Mouse (Mus musculus): ENCODE results near the gene Mus81.
A peak's percentile ranks its signal among the peaks of the same experiment; 100 is the strongest.

Mus81 gene

DNA sequence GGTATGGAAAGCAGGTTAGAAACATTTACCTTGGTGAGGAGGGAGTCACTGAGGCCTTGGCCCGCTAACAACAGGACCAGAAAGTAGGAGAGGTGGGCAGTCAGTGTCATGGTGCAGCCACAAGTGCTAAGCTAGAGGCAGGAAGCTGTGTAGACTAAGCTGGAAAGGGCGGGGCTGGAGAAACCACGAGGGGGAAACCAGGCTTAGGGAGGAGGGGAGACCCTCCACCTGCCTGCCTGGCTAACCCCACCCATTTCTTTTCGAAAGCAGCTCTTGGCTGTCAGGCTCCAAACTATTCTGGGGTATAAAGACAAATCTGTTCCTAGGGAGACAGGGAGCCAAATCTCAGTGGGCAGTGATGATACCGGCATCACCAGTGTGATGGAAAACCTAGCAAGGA is 19.8 kb downstream of the Mus81 start, which contains the start of gene Ctsw:
Gene Ctsw (minus strand): TSS at position 134 of the 400 bp plus-strand sequence.
- DNase-seq (ENCODE audit: low read depth): peak; percentile 47

GRCm38 (mm10) chr19:5466916-5467500 is 21.2 kb downstream of the Mus81 start:
- DNase-seq (ENCODE audit: low read depth): no peak

DNA sequence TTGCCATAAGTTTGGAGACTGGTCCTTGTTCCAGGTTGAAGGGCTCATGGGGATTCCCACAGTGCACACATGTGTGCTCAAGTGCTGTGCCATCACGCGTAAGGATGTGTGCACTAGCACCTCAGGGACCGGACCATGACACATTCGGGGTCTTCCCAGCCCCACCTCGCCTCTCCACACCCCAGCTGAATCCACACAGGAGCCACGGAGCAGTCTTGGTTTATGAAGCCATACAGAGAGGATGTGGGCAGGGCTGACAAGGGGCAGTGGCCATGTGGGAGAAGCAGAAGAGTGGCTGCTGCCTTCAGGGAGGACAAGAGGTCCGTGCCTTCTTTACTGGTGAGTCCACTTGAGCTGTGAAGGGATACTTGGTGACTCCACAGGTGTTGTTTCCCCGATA is 23.2 kb downstream of the Mus81 start:
- DNase-seq (ENCODE audit: low read depth): no peak

DNA sequence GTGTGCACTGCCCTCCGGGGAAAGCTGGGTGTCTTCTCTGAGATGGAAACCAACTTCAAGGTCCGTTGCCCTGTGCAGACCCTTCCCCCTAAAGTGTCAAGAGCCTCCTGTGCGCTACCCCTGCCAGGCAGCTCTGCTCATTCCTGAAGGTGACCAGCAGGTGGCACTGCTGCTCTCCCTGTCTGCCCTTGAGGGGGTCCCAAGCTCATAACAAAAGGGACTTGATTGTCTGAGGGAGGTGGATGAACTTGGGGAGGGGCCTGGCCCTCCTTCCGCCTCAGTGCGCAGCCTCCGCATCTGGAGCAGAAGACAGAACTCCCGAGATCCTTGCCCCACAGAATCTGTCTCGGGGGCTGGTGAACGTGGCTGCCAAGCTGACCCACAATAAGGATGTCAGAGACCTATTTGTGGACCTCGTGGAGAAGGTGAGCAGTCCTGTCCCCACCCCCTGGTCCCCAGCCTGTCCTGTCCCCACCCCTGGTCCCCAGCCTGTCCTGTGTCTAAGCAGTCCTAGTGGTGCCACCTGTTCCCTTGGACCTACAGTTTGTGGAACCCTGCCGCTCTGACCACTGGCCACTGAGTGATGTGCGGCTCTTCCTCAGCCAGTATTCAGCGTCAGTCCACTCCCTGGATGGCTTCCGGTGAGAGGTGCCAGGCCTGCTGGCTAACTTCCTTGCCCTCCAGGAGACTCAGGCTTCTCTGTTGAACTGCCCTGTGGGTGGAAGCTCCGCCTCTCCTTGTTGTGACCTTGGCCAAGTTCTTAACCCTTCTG is 24.2 kb downstream of the Mus81 start:
- peak; percentile 46 for DNase-seq (ENCODE audit: low read depth)

DNA sequence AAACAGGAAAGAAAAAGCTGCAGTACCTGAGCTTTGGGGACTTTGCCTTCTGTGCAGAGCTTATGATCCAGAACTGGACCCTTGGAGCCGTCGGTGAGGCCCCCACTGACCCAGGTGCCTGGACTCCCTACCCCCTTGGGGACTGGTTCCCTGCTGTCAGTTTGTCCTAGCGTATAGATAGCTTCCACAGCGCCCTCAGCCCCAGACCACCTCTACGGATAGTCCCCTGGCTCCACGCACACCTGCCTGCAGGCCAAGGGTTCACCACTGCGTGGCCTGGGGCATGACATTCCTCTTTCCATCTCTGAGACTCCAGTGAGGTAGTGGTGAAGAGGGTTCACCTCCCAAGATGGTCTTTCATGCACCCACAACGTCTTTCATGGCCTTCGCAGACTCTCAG is 25.0 kb downstream of the Mus81 start:
- DNase-seq (ENCODE audit: low read depth): no peak

GRCm38 (mm10) chr19:5461411-5461810 is 26.8 kb downstream of the Mus81 start:
- DNase-seq (ENCODE audit: low read depth): no peak

- peak; percentile 94 for DNase-seq (ENCODE audit: low read depth)
Observed at GRCm38 (mm10) chr19:5460465-5460911, 27.7 kb downstream of the Mus81 start, which contains the start of gene Fibp. TSS of gene Fibp (plus strand) at chr19:5460615.

GRCm38 (mm10) chr19:5459896-5460295 is 28.3 kb downstream of the Mus81 start:
- no peak for DNase-seq (ENCODE audit: low read depth)

DNA sequence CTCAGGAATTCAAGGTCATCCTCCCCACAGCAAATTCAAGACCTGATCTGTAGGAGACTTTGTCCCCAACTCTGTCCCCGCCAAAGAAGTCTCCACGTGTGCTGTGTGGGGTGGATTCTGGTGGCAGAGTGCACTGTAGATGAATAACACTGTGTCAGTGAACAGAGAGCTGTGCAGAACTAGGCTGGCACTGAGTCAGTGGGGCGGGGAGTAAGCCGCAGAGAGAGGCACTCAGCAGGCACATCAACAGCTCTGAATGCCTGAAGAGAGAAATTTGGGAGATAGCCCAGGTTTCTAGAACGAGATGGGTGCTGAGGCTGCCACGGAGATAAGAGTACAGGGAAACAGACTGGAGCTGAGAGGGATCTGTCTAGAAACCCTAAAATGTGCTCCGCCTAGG is 29.2 kb downstream of the Mus81 start:
- DNase-seq (ENCODE audit: low read depth): no peak

DNA sequence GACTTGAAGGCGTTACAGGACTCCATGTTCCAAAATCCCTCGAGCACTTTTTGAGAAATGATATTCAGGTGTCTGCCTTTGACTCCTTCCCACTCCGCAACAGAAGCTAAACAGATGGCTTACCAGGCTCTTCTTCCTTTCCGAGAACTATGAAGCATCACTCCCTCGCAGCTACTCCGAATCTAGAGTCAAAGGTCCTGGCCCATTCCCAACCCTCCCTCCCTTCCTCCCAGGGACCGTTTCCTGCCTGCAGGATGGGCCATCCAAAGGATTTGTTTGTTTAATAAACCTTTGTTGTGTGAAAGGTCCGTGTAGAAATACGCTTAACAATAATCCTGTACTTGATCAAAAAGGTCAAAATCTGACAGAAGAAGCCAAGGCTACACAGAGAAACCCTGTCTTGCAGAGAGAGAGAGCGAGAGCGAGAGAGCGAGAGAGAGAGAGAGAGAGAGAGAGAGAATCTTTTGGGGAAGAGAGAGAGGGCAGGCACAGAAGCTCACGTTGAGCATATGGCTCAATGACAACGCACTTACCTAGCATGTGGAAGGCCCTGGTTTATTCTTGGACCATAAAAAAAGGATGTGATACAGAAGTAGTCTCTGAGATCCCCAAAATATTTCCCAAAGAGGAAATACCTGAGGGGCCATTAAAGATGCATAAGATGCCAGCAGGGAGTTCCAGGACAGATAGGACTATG is 30.3 kb downstream of the Mus81 start, which contains the start of gene Ccdc85b:
Gene Ccdc85b (minus strand): TSS at position 149 of the 697 bp plus-strand sequence.
- no peak for DNase-seq (ENCODE audit: low read depth)

- DNase-seq (ENCODE audit: low read depth): peak; percentile 91
Observed at GRCm38 (mm10) chr19:5456922-5457745, 31.1 kb downstream of the Mus81 start.

DNA sequence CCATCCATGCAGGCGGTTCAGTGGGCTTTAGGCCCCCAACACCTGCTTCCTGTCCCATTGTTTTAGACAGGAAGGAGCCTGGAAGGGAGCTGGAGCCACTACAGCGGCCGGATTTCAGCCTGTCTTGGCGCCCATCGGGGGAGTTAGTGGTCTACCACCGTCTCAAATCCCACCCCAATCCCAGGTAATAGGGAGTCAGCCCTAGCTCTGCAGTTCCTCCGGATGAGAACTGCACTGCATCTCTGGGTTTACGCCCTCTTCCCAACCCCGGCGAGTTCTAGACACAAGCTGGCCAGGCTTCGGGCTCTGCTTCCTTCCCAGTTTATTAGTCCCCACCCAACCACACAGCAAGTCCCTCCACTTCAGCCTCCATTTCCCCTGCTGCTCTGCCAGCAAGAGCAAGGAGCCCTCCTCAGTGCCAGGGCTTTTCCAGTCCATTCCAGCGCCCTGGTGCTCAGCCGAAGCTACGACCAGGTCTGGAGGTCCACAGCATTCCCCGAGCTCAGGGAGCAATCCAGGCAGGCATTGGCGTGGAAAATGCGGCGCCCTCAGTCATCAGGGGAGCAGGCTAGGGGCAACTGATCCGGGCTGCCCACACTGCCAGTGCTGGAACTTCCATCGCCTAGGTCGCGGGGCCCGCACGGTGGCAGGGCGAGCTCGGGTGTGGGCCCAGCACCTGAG is 31.8 kb downstream of the Mus81 start:
- DNase-seq (ENCODE audit: low read depth): peak; percentile 52

- no peak for DNase-seq (ENCODE audit: low read depth)
Observed at GRCm38 (mm10) chr19:5455568-5455967, 32.6 kb downstream of the Mus81 start.

GRCm38 (mm10) chr19:5455037-5455436 is 33.2 kb downstream of the Mus81 start:
- no peak for DNase-seq (ENCODE audit: low read depth)

DNA sequence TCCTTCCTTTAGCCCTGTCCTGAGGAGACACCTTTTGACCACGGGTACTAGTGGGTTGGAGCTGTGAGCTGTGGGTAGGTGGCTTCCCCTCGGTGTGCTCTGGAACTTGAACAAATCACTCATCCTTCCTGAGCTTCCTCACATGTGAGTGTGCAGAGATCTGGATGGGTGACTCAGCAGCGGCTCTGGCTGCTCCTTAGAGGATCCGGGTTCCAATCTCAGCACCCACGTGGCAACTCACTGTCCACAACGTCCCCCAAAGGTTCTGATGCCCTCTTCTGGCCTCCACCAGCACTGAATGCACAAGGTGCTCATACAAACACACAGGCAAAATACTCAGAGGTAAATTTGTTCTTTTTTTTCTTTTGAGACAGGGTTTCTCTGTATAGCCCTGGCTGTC is 36.4 kb downstream of the Mus81 start:
- DNase-seq (ENCODE audit: low read depth): peak; percentile 56

GRCm38 (mm10) chr19:5449673-5450072 is 38.5 kb downstream of the Mus81 start:
- no peak for DNase-seq (ENCODE audit: low read depth)

GRCm38 (mm10) chr19:5448354-5449150 is 39.6 kb downstream of the Mus81 start:
- peak; percentile 84 for DNase-seq (ENCODE audit: low read depth)

DNA sequence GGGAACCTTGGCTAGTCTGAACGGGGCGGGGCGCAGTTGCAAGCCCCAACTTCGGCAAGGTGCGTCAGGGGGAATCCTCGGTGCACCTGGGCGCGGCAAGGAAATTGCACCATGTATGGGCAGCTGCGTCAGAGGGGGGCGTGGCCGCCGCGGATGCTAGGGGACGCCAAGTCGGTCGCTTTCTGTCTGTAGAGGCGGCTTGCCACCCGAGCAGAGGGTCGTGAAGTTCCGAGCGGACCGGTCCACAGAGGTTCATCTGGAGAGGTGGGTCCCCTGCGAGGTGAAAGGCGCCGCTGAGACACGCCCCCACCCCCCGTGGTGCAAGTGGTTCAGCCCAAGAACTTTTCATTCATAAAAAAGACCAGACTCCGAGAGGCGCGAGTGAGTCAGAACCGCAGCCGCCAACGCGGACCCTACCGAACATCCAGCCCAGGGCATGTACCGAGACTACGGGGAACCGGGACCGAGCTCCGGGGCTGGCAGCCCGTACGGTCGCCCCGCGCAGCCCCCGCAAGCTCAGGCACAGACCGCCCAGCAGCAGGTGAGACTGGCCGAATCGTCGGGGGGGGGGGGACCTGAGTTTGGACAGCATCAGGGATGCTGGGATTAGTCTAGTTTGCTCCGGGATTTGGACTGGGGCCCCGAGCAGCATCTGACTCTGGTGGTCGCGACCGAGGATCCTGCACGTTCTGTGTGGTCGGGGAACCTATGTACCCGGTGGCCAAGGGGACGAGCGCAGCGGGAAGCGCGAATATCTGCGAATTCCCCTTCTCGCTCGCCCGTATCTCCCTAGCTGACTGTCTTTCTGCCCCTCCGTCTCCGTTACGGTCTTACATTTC is 40.5 kb downstream of the Mus81 start, which contains the start of gene Fosl1:
Gene Fosl1 (plus strand): TSS at position 33 of the 839 bp plus-strand sequence.
- peak; percentile 85 for DNase-seq (ENCODE audit: low read depth)

GRCm38 (mm10) chr19:5445747-5446146 is 42.5 kb downstream of the Mus81 start:
- DNase-seq (ENCODE audit: low read depth): no peak

All from 416B (cell line).